Comparison of ENCODE assay signal across 8 mouse cellular contexts in genomic region chr4:133967138-133967865, GRCm38 (mm10). TPM values are rescaled to one million over a fixed set of nuclear protein-coding genes. Genes with fewer than 3 reads are reported as not detected.
A peak's percentile ranks its signal among the peaks of the same experiment; 100 is the strongest.
DNase-seq lines count a peak whose midpoint lies in the region; ATAC-seq lines count a peak whose summit lies in the region.

No protein-coding gene starts in this region.

- DNase-seq in 3134 (ENCODE audit: extremely low read depth, insufficient read length, low spot score): peak; percentile 92
- peak; percentile 99 for DNase-seq in adrenal gland, postnatal 25 days
- DNase-seq in embryonic facial prominence, embryonic 11.5 days (ENCODE audit: low spot score): peak; percentile 97
- DNase-seq in heart, adult 11 months: peak; percentile 99
- peak; percentile 99 for DNase-seq in kidney, adult 18-20 months
- peak; percentile 96 for DNase-seq in limb, embryonic 10.5 days (ENCODE audit: low spot score)
- DNase-seq in skeletal muscle tissue, adult 2 months (ENCODE audit: low read depth, low spot score): peak; percentile 98

- peak; percentile 33 for ATAC-seq in embryonic facial prominence, embryonic 11.5 days (replicated peaks; ENCODE audit: insufficient number of reproducible peaks, low FRiP score, low TSS enrichment, low read depth)
- ATAC-seq in midbrain, embryonic 12.5 days (ENCODE audit: low FRiP score, low read depth): peak; percentile 76

- H3K27me3 ChIP-seq in embryonic facial prominence, embryonic 11.5 days (ENCODE audit: control insufficient read depth, insufficient read depth, low read length): no peaks in the 10 kb centered on the region
- H3K27me3 ChIP-seq in limb, embryonic 10.5 days (ENCODE audit: low read depth, poor library complexity, severe bottlenecking): 0 out of 2 replicates have a peak, but pooled peaks cover 4% of the 10 kb centered on the region
- no peaks in the 10 kb centered on the region for H3K27me3 ChIP-seq in midbrain, embryonic 12.5 days

- peak overlapping the region; percentile 35 for H3K4me2 ChIP-seq in embryonic facial prominence, embryonic 11.5 days (ENCODE audit: low read depth, low read length)
- H3K4me2 ChIP-seq in midbrain, embryonic 12.5 days (replicated peaks): peak overlapping the region; percentile 96

- H3K9ac ChIP-seq in embryonic facial prominence, embryonic 11.5 days (replicated peaks; ENCODE audit: low read length): peak overlapping the region; percentile 82
- H3K9ac ChIP-seq in midbrain, embryonic 12.5 days (replicated peaks): peak overlapping the region; percentile 92

- no peaks in the 10 kb centered on the region for H3K9me3 ChIP-seq in embryonic facial prominence, embryonic 11.5 days (replicated peaks; ENCODE audit: control insufficient read depth, low read length)
- no peaks in the 10 kb centered on the region for H3K9me3 ChIP-seq in limb, embryonic 10.5 days (replicated peaks)
- no peaks in the 10 kb centered on the region for H3K9me3 ChIP-seq in midbrain, embryonic 12.5 days

- peak overlapping the region; percentile 96 for H3K27ac ChIP-seq in embryonic facial prominence, embryonic 11.5 days (replicated peaks; ENCODE audit: low read depth, low read length)
- peak overlapping the region; percentile 99 for H3K27ac ChIP-seq in limb, embryonic 10.5 days
- peak overlapping the region; percentile 98 for H3K27ac ChIP-seq in midbrain, embryonic 12.5 days (replicated peaks)

- peak overlapping the region; percentile 73 for H3K4me3 ChIP-seq in embryonic facial prominence, embryonic 11.5 days (ENCODE audit: low read depth, low read length)
- H3K4me3 ChIP-seq in limb, embryonic 10.5 days: peak overlapping the region; percentile 79
- peak overlapping the region; percentile 62 for H3K4me3 ChIP-seq in midbrain, embryonic 12.5 days

- peaks cover 6% of the 10 kb centered on the region; the same call in 1 of the 2 replicates for H3K4me1 ChIP-seq in embryonic facial prominence, embryonic 11.5 days (ENCODE audit: control insufficient read depth, insufficient read depth, low read length)
- H3K4me1 ChIP-seq in limb, embryonic 10.5 days: peaks cover 31% of the 10 kb centered on the region
- peaks cover 48% of the 10 kb centered on the region for H3K4me1 ChIP-seq in midbrain, embryonic 12.5 days

- peaks cover 10% of the 10 kb centered on the region for H3K36me3 ChIP-seq in embryonic facial prominence, embryonic 11.5 days (replicated peaks; ENCODE audit: control insufficient read depth, insufficient read depth, low read depth, low read length)
- H3K36me3 ChIP-seq in limb, embryonic 10.5 days: peaks cover 68% of the 10 kb centered on the region
- peaks cover 34% of the 10 kb centered on the region for H3K36me3 ChIP-seq in midbrain, embryonic 12.5 days

- under 1% methylated on average over 74 of the region's 101 CpGs for WGBS in embryonic facial prominence, embryonic 11.5 days
- under 1% methylated on average over 92 of the region's 101 CpGs for WGBS in limb, embryonic 10.5 days
- under 1% methylated on average over 72 of the region's 101 CpGs for WGBS in midbrain, embryonic 12.5 days

RNA-seq across cellular contexts. Expression of gene Hmgn2, which starts 1.1 kb away (rescaled TPM):
- total RNA-seq in adrenal gland, postnatal 25 days (2021): 391 and 425 TPM in 2 replicates
- 3,707 and 3,970 TPM in 2 replicates for polyA plus RNA-seq in embryonic facial prominence, embryonic 11.5 days (2014; fragmentation: Nextera tagmentation; extraction: Ambion mirVana)
- polyA plus RNA-seq in limb, embryonic 10.5 days (2016; fragmentation: Nextera tagmentation; extraction: Ambion mirVana): 2,670 and 2,950 TPM in 2 replicates
- 3,003 and 3,059 TPM in 2 replicates for polyA plus RNA-seq in midbrain, embryonic 12.5 days (2016; fragmentation: Nextera tagmentation; extraction: Ambion mirVana)

RNA-seq across cellular contexts. Expression of gene Dhdds, which starts 33.4 kb away (rescaled TPM):
- total RNA-seq in adrenal gland, postnatal 25 days (2021): 45.2 and 55.0 TPM in 2 replicates
- 38.1 and 46.1 TPM in 2 replicates for polyA plus RNA-seq in embryonic facial prominence, embryonic 11.5 days (2014; fragmentation: Nextera tagmentation; extraction: Ambion mirVana)
- 41.8 and 41.9 TPM in 2 replicates for polyA plus RNA-seq in limb, embryonic 10.5 days (2016; fragmentation: Nextera tagmentation; extraction: Ambion mirVana)
- polyA plus RNA-seq in midbrain, embryonic 12.5 days (2016; fragmentation: Nextera tagmentation; extraction: Ambion mirVana): 36.8 and 43.9 TPM in 2 replicates

RNA-seq across cellular contexts. Expression of gene Lin28a, which starts 51.3 kb away (rescaled TPM):
- total RNA-seq in adrenal gland, postnatal 25 days (2021): not detected in 2 replicates
- polyA plus RNA-seq in embryonic facial prominence, embryonic 11.5 days (2014; fragmentation: Nextera tagmentation; extraction: Ambion mirVana): 0.49 and 2.2 TPM in 2 replicates
- 16.7 and 46.5 TPM in 2 replicates for polyA plus RNA-seq in limb, embryonic 10.5 days (2016; fragmentation: Nextera tagmentation; extraction: Ambion mirVana)
- 3.3 and 3.4 TPM in 2 replicates for polyA plus RNA-seq in midbrain, embryonic 12.5 days (2016; fragmentation: Nextera tagmentation; extraction: Ambion mirVana)

Comparison
In these comparisons a context has a peak if more than half of its experiments do, and no peak if none do; other contexts are left out.
1. Peak in every context shown above with its lines: DNase-seq, ATAC-seq, H3K4me3 ChIP-seq and H3K27ac ChIP-seq.